Mouse (Mus musculus): ENCODE results near the gene Bzw2. TPM values are rescaled to one million over a fixed set of nuclear protein-coding genes. Genes with fewer than 3 reads are reported as not detected.

Bzw2 gene
- total and polyA plus RNA-seq, 2 experiments from 2014 or later = 184 to 263 TPM

- no peak for TF ChIP-seq CTCF (IDR thresholded peaks at IDR 0.05; ENCODE audit: low read depth)
- no peak overlapping the region for H3K4me3 ChIP-seq (ENCODE audit: low read length)
- 86% methylated on average over 2 of the region's 2 CpGs for WGBS
- no peak overlapping the region for H3K4me2 ChIP-seq (ENCODE audit: low read depth, low read length)
- H3K9me3 ChIP-seq (ENCODE audit: low read length) = no peaks in the 10 kb centered on the region
- no peaks in the 10 kb centered on the region for H3K4me1 ChIP-seq (ENCODE audit: insufficient read depth, low read length)
- DNase-seq (ENCODE audit: low spot score) (no peak), ATAC-seq (no peak)
- H3K36me3 ChIP-seq (ENCODE audit: insufficient read depth, low read length) = no peaks in the 10 kb centered on the region
- no peak overlapping the region for H3K9ac ChIP-seq (replicated peaks; ENCODE audit: low read length)
- no peak overlapping the region for H3K27ac ChIP-seq
- no peaks in the 10 kb centered on the region for H3K27me3 ChIP-seq (ENCODE audit: insufficient read depth, low read length)
Observed at GRCm38 (mm10) chr12:36057699-36058098, 100.2 kb downstream of the Bzw2 start.

- Histone ChIP-seq H3K4me1 (ENCODE audit: insufficient read depth, low read length) (no peaks in the 10 kb centered on the region), H3K27me3 (ENCODE audit: insufficient read depth, low read length) (no peaks in the 10 kb centered on the region), H3K36me3 (ENCODE audit: insufficient read depth, low read length) (no peaks in the 10 kb centered on the region), H3K27ac (no peak overlapping the region), H3K9me3 (ENCODE audit: low read length) (no peaks in the 10 kb centered on the region), H3K4me2 (ENCODE audit: low read depth, low read length) (no peak overlapping the region), H3K4me3 (ENCODE audit: low read length) (no peak overlapping the region), H3K9ac (replicated peaks; ENCODE audit: low read length) (no peak overlapping the region)
- no peak for DNase-seq (ENCODE audit: low spot score)
- WGBS = 87% methylated on average over 1 of the region's 1 CpGs
- no peak for TF ChIP-seq CTCF (IDR thresholded peaks at IDR 0.05; ENCODE audit: low read depth)
- ATAC-seq = no peak
Observed at GRCm38 (mm10) chr12:36050276-36050675, 107.6 kb downstream of the Bzw2 start.

GRCm38 (mm10) chr12:36047593-36047992 is 110.3 kb downstream of the Bzw2 start:
- Histone ChIP-seq H3K9me3 (ENCODE audit: low read length) (no peaks in the 10 kb centered on the region), H3K4me3 (ENCODE audit: low read length) (no peak overlapping the region), H3K27ac (no peak overlapping the region), H3K27me3 (ENCODE audit: insufficient read depth, low read length) (no peaks in the 10 kb centered on the region), H3K9ac (replicated peaks; ENCODE audit: low read length) (no peak overlapping the region), H3K4me2 (ENCODE audit: low read depth, low read length) (no peak overlapping the region), H3K36me3 (ENCODE audit: insufficient read depth, low read length) (no peaks in the 10 kb centered on the region), H3K4me1 (ENCODE audit: insufficient read depth, low read length) (no peaks in the 10 kb centered on the region)
- 83% methylated on average over 2 of the region's 2 CpGs for WGBS
- TF ChIP-seq CTCF (IDR thresholded peaks at IDR 0.05; ENCODE audit: low read depth) = no peak
- ATAC-seq = no peak
- no peak for DNase-seq (ENCODE audit: low spot score)

GRCm38 (mm10) chr12:36046196-36046595 is 111.7 kb downstream of the Bzw2 start:
- ATAC-seq = no peak
- Histone ChIP-seq H3K4me3 (ENCODE audit: low read length) (no peak overlapping the region), H3K27ac (no peak overlapping the region), H3K36me3 (ENCODE audit: insufficient read depth, low read length) (no peaks in the 10 kb centered on the region), H3K4me1 (ENCODE audit: insufficient read depth, low read length) (no peaks in the 10 kb centered on the region), H3K27me3 (ENCODE audit: insufficient read depth, low read length) (no peaks in the 10 kb centered on the region), H3K9me3 (ENCODE audit: low read length) (no peaks in the 10 kb centered on the region), H3K4me2 (ENCODE audit: low read depth, low read length) (no peak overlapping the region), H3K9ac (replicated peaks; ENCODE audit: low read length) (no peak overlapping the region)
- no peak for DNase-seq (ENCODE audit: low spot score)
- TF ChIP-seq CTCF (IDR thresholded peaks at IDR 0.05; ENCODE audit: low read depth) = no peak
- WGBS = 64% methylated on average over 5 of the region's 5 CpGs

- ATAC-seq (no peak), DNase-seq (ENCODE audit: low spot score) (no peak)
- Histone ChIP-seq H3K27ac (no peak overlapping the region), H3K36me3 (ENCODE audit: insufficient read depth, low read length) (no peaks in the 10 kb centered on the region), H3K9me3 (ENCODE audit: low read length) (no peaks in the 10 kb centered on the region), H3K4me3 (ENCODE audit: low read length) (no peak overlapping the region), H3K9ac (replicated peaks; ENCODE audit: low read length) (no peak overlapping the region), H3K27me3 (ENCODE audit: insufficient read depth, low read length) (no peaks in the 10 kb centered on the region), H3K4me1 (ENCODE audit: insufficient read depth, low read length) (0 out of 2 replicates have a peak, but pooled peaks cover 4% of the 10 kb centered on the region), H3K4me2 (ENCODE audit: low read depth, low read length) (no peak overlapping the region)
- 78% methylated on average over 2 of the region's 2 CpGs for WGBS
- TF ChIP-seq CTCF (IDR thresholded peaks at IDR 0.05; ENCODE audit: low read depth) = no peak
Observed at GRCm38 (mm10) chr12:36044691-36045090, 113.2 kb downstream of the Bzw2 start.

GRCm38 (mm10) chr12:36042348-36042778 is 115.5 kb downstream of the Bzw2 start, which contains the start of gene Tspan13:
Tspan13 (minus strand) TSS chr12:36042500.
- no peak for TF ChIP-seq CTCF (IDR thresholded peaks at IDR 0.05; ENCODE audit: low read depth)
- DNase-seq (ENCODE audit: low spot score) (peak; percentile 94), ATAC-seq (peak; percentile 97)
- WGBS = 1% methylated on average over 33 of the region's 35 CpGs
- H3K27ac ChIP-seq = peak within 1 kb of the TSS; percentile 96
- H3K27me3 ChIP-seq (ENCODE audit: insufficient read depth, low read length) = no peaks in the 10 kb centered on the region
- no peaks in the 10 kb centered on the region for H3K36me3 ChIP-seq (ENCODE audit: insufficient read depth, low read length)
- no peaks in the 10 kb centered on the region for H3K9me3 ChIP-seq (ENCODE audit: low read length)
- H3K4me2 ChIP-seq (ENCODE audit: low read depth, low read length) = peak within 1 kb of the TSS; percentile 67
- peak within 1 kb of the TSS; percentile 99 for H3K4me3 ChIP-seq (ENCODE audit: low read length)
- 0 out of 2 replicates have a peak, but pooled peaks cover 8% of the 10 kb centered on the region for H3K4me1 ChIP-seq (ENCODE audit: insufficient read depth, low read length)
- peak within 1 kb of the TSS; percentile 98 for H3K9ac ChIP-seq (replicated peaks; ENCODE audit: low read length)

Other genes with a start within 250 kb of the Bzw2 start
- 1.6 TPM in 1 of 2 replicates, not detected in the other for gene Agr3, start 232.5 kb downstream of the Bzw2 start, total RNA-seq (2014; rRNA removed)
- gene Agr3, start 232.5 kb downstream of the Bzw2 start, polyA plus RNA-seq (2015; fragmentation: Nextera tagmentation; extraction: Ambion mirVana) = 0.24 and 0.67 TPM in 2 replicates
- gene Agr2, start 165.2 kb downstream of the Bzw2 start, total RNA-seq (2014; rRNA removed) = not detected in 2 replicates
- gene Agr2, start 165.2 kb downstream of the Bzw2 start, polyA plus RNA-seq (2015; fragmentation: Nextera tagmentation; extraction: Ambion mirVana) = 0.25 TPM in 1 of 2 replicates, not detected in the other
- 250 and 296 TPM in 2 replicates for gene Tspan13, start 115.6 kb downstream of the Bzw2 start, total RNA-seq (2014; rRNA removed)
- 378 and 380 TPM in 2 replicates for gene Tspan13, start 115.6 kb downstream of the Bzw2 start, polyA plus RNA-seq (2015; fragmentation: Nextera tagmentation; extraction: Ambion mirVana)
- gene Ankmy2, start 966 bp downstream of the Bzw2 start, total RNA-seq (2014; rRNA removed) = 51.0 and 56.3 TPM in 2 replicates
- 72.1 and 74.1 TPM in 2 replicates for gene Ankmy2, start 966 bp downstream of the Bzw2 start, polyA plus RNA-seq (2015; fragmentation: Nextera tagmentation; extraction: Ambion mirVana)
- not detected in 2 replicates for gene Lrrc72, start 95.3 kb upstream of the Bzw2 start, total RNA-seq (2014; rRNA removed)
- not detected in 2 replicates for gene Lrrc72, start 95.3 kb upstream of the Bzw2 start, polyA plus RNA-seq (2015; fragmentation: Nextera tagmentation; extraction: Ambion mirVana)
- gene Sostdc1, start 156.1 kb upstream of the Bzw2 start, total RNA-seq (2014; rRNA removed) = 12.0 and 14.2 TPM in 2 replicates
- 28.9 and 32.4 TPM in 2 replicates for gene Sostdc1, start 156.1 kb upstream of the Bzw2 start, polyA plus RNA-seq (2015; fragmentation: Nextera tagmentation; extraction: Ambion mirVana)
- gene Ispd, start 223.4 kb upstream of the Bzw2 start, total RNA-seq (2014; rRNA removed) = 7.6 and 11.4 TPM in 2 replicates
- 13.3 and 13.9 TPM in 2 replicates for gene Ispd, start 223.4 kb upstream of the Bzw2 start, polyA plus RNA-seq (2015; fragmentation: Nextera tagmentation; extraction: Ambion mirVana)
- 1.8 and 5.2 TPM in 2 replicates for gene D630036H23Rik, start 224.1 kb upstream of the Bzw2 start, total RNA-seq (2014; rRNA removed)
- 2.7 and 2.9 TPM in 2 replicates for gene D630036H23Rik, start 224.1 kb upstream of the Bzw2 start, polyA plus RNA-seq (2015; fragmentation: Nextera tagmentation; extraction: Ambion mirVana)

Measured in hindbrain, postnatal 0 days (tissue).